Mouse (Mus musculus) neural tube, embryonic 12.5 days (tissue): ENCODE measurements around the gene Klb. TPM values are rescaled to one million over a fixed set of nuclear protein-coding genes. Genes with fewer than 3 reads are reported as not detected.

ENCODE experiments used
- ATAC-seq: fragments of 200-750 bp; cut with Nextera tagmentation; 2 replicates; pipeline ENCODE4 v1.8.0; 2017; ENCODE audit warnings: low read depth, mild to moderate bottlenecking, moderate TSS enrichment, moderate library complexity; ENCODE audit not compliant: low FRiP score
- H3K27ac ChIP-seq: fragments of 300-500 bp; sonication (generic); 2 replicates; pipeline ENCODE4 v1.5.1; 2016
- H3K27me3 ChIP-seq: fragments of 300-500 bp; sonication (generic); replicated peaks from 2 replicates; pipeline ENCODE4 v1.6.1; 2016; ENCODE audit warnings: mild to moderate bottlenecking
- H3K36me3 ChIP-seq: fragments of 300-500 bp; sonication (generic); 2 replicates; pipeline ENCODE4 v1.6.1; 2016; ENCODE audit warnings: mild to moderate bottlenecking
- H3K4me1 ChIP-seq: fragments of 300-500 bp; sonication (generic); 2 replicates; pipeline ENCODE4 v1.6.1; 2016
- H3K4me2 ChIP-seq: fragments of 300-500 bp; sonication (generic); replicated peaks from 2 replicates; pipeline ENCODE4 v1.6.1; 2016; ENCODE audit warnings: mild to moderate bottlenecking
- H3K4me3 ChIP-seq: fragments of 300-500 bp; sonication (generic); 2 replicates; pipeline ENCODE4 v1.5.1; 2016
- H3K9ac ChIP-seq: fragments of 300-500 bp; sonication (generic); 2 replicates; pipeline ENCODE4 v1.6.1; 2016; ENCODE audit warnings: mild to moderate bottlenecking
- H3K9me3 ChIP-seq: fragments of 300-500 bp; sonication (generic); 2 replicates; pipeline ENCODE4 v1.6.1; 2016; ENCODE audit warnings: mild to moderate bottlenecking
- WGBS: fragments of 180-500 bp; shearing (Covaris S2); methylation state at CpG from one replicate; pipeline ENCODE4 v1.1.7; 2016; 5-methylcytosine and 5-hydroxymethylcytosine counted together
- polyA plus RNA-seq: library from polyadenylated mRNA; unstranded; fragments of >200 nt; fragmentation: Nextera tagmentation; extraction: Ambion mirVana; gene quantifications from 2 replicates; pipeline ENCODE4 v1.2.1, GENCODE M21; 2016

Gene Klb
- polyA plus RNA-seq, 1 experiment from 2014 or later = not detected

- Histone ChIP-seq H3K27ac (no peak overlapping the region), H3K9ac (no peak overlapping the region), H3K27me3 (no peaks in the 10 kb centered on the region), H3K36me3 (peaks cover 42% of the 10 kb centered on the region), H3K4me2 (no peak overlapping the region), H3K9me3 (no peaks in the 10 kb centered on the region), H3K4me1 (peaks cover 12% of the 10 kb centered on the region), H3K4me3 (no peak overlapping the region)
- 78% methylated on average over 6 of the region's 6 CpGs for WGBS
- no peak for ATAC-seq
Measured at GRCm38 (mm10) chr5:65387008-65387867, 39.1 kb downstream of the Klb start.

GRCm38 (mm10) chr5:65390648-65391644, 42.8 kb downstream of the Klb start, which contains the start of the genes Rpl9 and Lias:
Gene Rpl9, minus strand, starts transcription at chr5:65391444.
Gene Lias, plus strand, starts transcription at chr5:65391497.
- H3K36me3 ChIP-seq = peaks cover 37% of the 10 kb centered on the region
- under 1% methylated on average over 83 of the region's 83 CpGs for WGBS
- peak; percentile 97 for ATAC-seq

GRCm38 (mm10) chr5:65391753-65392152, 43.6 kb downstream of the Klb start:
- H3K27me3 ChIP-seq = no peaks in the 10 kb centered on the region
- H3K9me3 ChIP-seq = no peaks in the 10 kb centered on the region
- H3K4me3 ChIP-seq = peak overlapping the region; percentile 89
- peak overlapping the region; percentile 97 for H3K9ac ChIP-seq
- WGBS = 4% methylated on average over 12 of the region's 12 CpGs
- peak; percentile 69 for ATAC-seq
- peak overlapping the region; percentile 73 for H3K4me2 ChIP-seq
- H3K36me3 ChIP-seq = peaks cover 42% of the 10 kb centered on the region
- no peak overlapping the region for H3K27ac ChIP-seq
- H3K4me1 ChIP-seq = peaks cover 12% of the 10 kb centered on the region

More at GRCm38 (mm10) chr5:65390648-65391644, 42.8 kb downstream of the Klb start, which contains the start of the genes Rpl9 and Lias:
- peak within 1 kb of the TSS; percentile 97 for H3K9ac ChIP-seq
- peak within 1 kb of the TSS; percentile 87 for H3K4me2 ChIP-seq
- H3K27me3 ChIP-seq = no peaks in the 10 kb centered on the region
- peaks cover 12% of the 10 kb centered on the region for H3K4me1 ChIP-seq
- H3K4me3 ChIP-seq = peak within 1 kb of the TSS; percentile 89
- H3K27ac ChIP-seq = peak within 1 kb of the TSS; percentile 67; the same call in 1 of the 2 replicates
- no peaks in the 10 kb centered on the region for H3K9me3 ChIP-seq

GRCm38 (mm10) chr5:65394425-65394824, 46.3 kb downstream of the Klb start:
- H3K27me3 ChIP-seq = no peaks in the 10 kb centered on the region
- H3K36me3 ChIP-seq = peaks cover 34% of the 10 kb centered on the region
- 94% methylated on average over 7 of the region's 7 CpGs for WGBS
- H3K4me1 ChIP-seq = peaks cover 8% of the 10 kb centered on the region
- ATAC-seq = no peak
- H3K4me3 ChIP-seq = no peak overlapping the region
- H3K4me2 ChIP-seq = no peak overlapping the region
- H3K9me3 ChIP-seq = no peaks in the 10 kb centered on the region
- H3K9ac ChIP-seq = no peak overlapping the region
- H3K27ac ChIP-seq = no peak overlapping the region

- H3K4me1 ChIP-seq = no peaks in the 10 kb centered on the region
- H3K9me3 ChIP-seq = no peaks in the 10 kb centered on the region
- no peak overlapping the region for H3K27ac ChIP-seq
- H3K4me3 ChIP-seq = no peak overlapping the region
- H3K4me2 ChIP-seq = no peak overlapping the region
- ATAC-seq = peak; percentile 56; the same call in 1 of the 2 replicates
- H3K9ac ChIP-seq = no peak overlapping the region
- 25% methylated on average over 2 of the region's 2 CpGs for WGBS
- no peaks in the 10 kb centered on the region for H3K27me3 ChIP-seq
- H3K36me3 ChIP-seq = peaks cover 68% of the 10 kb centered on the region
Measured at GRCm38 (mm10) chr5:65401251-65401994, 53.3 kb downstream of the Klb start.

GRCm38 (mm10) chr5:65407989-65408388, 59.9 kb downstream of the Klb start:
- Histone ChIP-seq H3K4me1 (no peaks in the 10 kb centered on the region; the same call in 1 of the 2 replicates), H3K27ac (no peak overlapping the region), H3K36me3 (peaks cover 69% of the 10 kb centered on the region), H3K27me3 (no peaks in the 10 kb centered on the region), H3K4me2 (no peak overlapping the region), H3K4me3 (no peak overlapping the region), H3K9ac (no peak overlapping the region), H3K9me3 (no peaks in the 10 kb centered on the region)
- WGBS = 39% methylated on average over 12 of the region's 12 CpGs
- no peak for ATAC-seq

GRCm38 (mm10) chr5:65415653-65416458, 67.7 kb downstream of the Klb start:
- no peaks in the 10 kb centered on the region for H3K27me3 ChIP-seq
- no peaks in the 10 kb centered on the region for H3K9me3 ChIP-seq
- peaks cover 7% of the 10 kb centered on the region; the same call in 1 of the 2 replicates for H3K4me1 ChIP-seq
- no peak overlapping the region for H3K27ac ChIP-seq
- H3K4me2 ChIP-seq = peak overlapping the region; percentile 33; the same call in 1 of the 2 replicates
- no peak for ATAC-seq
- no peak overlapping the region for H3K4me3 ChIP-seq
- peaks cover 61% of the 10 kb centered on the region for H3K36me3 ChIP-seq
- 25% methylated on average over 26 of the region's 26 CpGs for WGBS
- peak overlapping the region; percentile 38; the same call in 1 of the 2 replicates for H3K9ac ChIP-seq

- no peak overlapping the region for H3K4me3 ChIP-seq
- no peak overlapping the region for H3K27ac ChIP-seq
- WGBS = 83% methylated on average over 10 of the region's 10 CpGs
- H3K36me3 ChIP-seq = peaks cover 73% of the 10 kb centered on the region
- H3K9ac ChIP-seq = no peak overlapping the region
- no peak overlapping the region for H3K4me2 ChIP-seq
- H3K27me3 ChIP-seq = no peaks in the 10 kb centered on the region
- ATAC-seq = no peak
- peaks cover 7% of the 10 kb centered on the region; the same call in 1 of the 2 replicates for H3K4me1 ChIP-seq
- H3K9me3 ChIP-seq = no peaks in the 10 kb centered on the region
Measured at GRCm38 (mm10) chr5:65419136-65419535, 71.0 kb downstream of the Klb start.

GRCm38 (mm10) chr5:65420822-65421221, 72.7 kb downstream of the Klb start:
- Histone ChIP-seq H3K4me3 (no peak overlapping the region), H3K4me2 (no peak overlapping the region), H3K4me1 (peaks cover 4% of the 10 kb centered on the region; the same call in 1 of the 2 replicates), H3K36me3 (peaks cover 76% of the 10 kb centered on the region), H3K27ac (no peak overlapping the region), H3K9ac (no peak overlapping the region), H3K9me3 (no peaks in the 10 kb centered on the region), H3K27me3 (no peaks in the 10 kb centered on the region)
- WGBS = 74% methylated on average over 6 of the region's 6 CpGs
- ATAC-seq = no peak

GRCm38 (mm10) chr5:65422803-65423202, 74.7 kb downstream of the Klb start:
- WGBS = 93% methylated on average over 8 of the region's 8 CpGs
- no peaks in the 10 kb centered on the region for H3K27me3 ChIP-seq
- peaks cover 61% of the 10 kb centered on the region for H3K36me3 ChIP-seq
- H3K4me2 ChIP-seq = no peak overlapping the region
- no peak overlapping the region for H3K4me3 ChIP-seq
- H3K9ac ChIP-seq = no peak overlapping the region
- H3K27ac ChIP-seq = no peak overlapping the region
- no peaks in the 10 kb centered on the region for H3K4me1 ChIP-seq
- no peaks in the 10 kb centered on the region for H3K9me3 ChIP-seq
- no peak for ATAC-seq

- WGBS = 92% methylated on average over 6 of the region's 6 CpGs
- ATAC-seq = no peak
- H3K4me1 ChIP-seq = no peaks in the 10 kb centered on the region
- no peak overlapping the region for H3K9ac ChIP-seq
- no peaks in the 10 kb centered on the region for H3K9me3 ChIP-seq
- no peak overlapping the region for H3K4me2 ChIP-seq
- H3K4me3 ChIP-seq = no peak overlapping the region
- H3K36me3 ChIP-seq = peaks cover 54% of the 10 kb centered on the region
- no peak overlapping the region for H3K27ac ChIP-seq
- H3K27me3 ChIP-seq = no peaks in the 10 kb centered on the region
Measured at GRCm38 (mm10) chr5:65424215-65424614, 76.1 kb downstream of the Klb start.
